Mouse (Mus musculus) heart, embryonic 16.5 days (tissue): ENCODE measurements around the gene 0610037L13Rik. TPM values are rescaled to one million over a fixed set of nuclear protein-coding genes. Genes with fewer than 3 reads are reported as not detected.
A peak's percentile ranks its signal among the peaks of the same experiment; 100 is the strongest.

Experiments
- ATAC-seq: fragments of 200-750 bp; cut with Nextera tagmentation; replicated peaks from 2 replicates; pipeline ENCODE4 v1.8.0; 2017; ENCODE audit warnings: moderate number of reproducible peaks; ENCODE audit not compliant: insufficient read depth, low FRiP score; ENCODE audit errors: extremely low read depth
- H3K27ac ChIP-seq: fragments of 300-500 bp; sonication (generic); 2 replicates; pipeline ENCODE4 v1.5.1; 2014; ENCODE audit warnings: mild to moderate bottlenecking, low read length, control low read depth, moderate library complexity
- H3K27me3 ChIP-seq: fragments of 300-500 bp; sonication (generic); 2 replicates; pipeline ENCODE4 v1.6.1; 2014; ENCODE audit warnings: low read length, mixed read lengths; ENCODE audit not compliant: control insufficient read depth, insufficient read depth
- H3K36me3 ChIP-seq: fragments of 300-500 bp; sonication (generic); 2 replicates; pipeline ENCODE4 v1.6.1; 2014; ENCODE audit not compliant: control insufficient read depth, insufficient read depth
- H3K4me1 ChIP-seq: fragments of 300-500 bp; sonication (generic); 2 replicates; pipeline ENCODE4 v1.6.1; 2014; ENCODE audit warnings: low read length, mixed read lengths; ENCODE audit not compliant: control insufficient read depth, insufficient read depth
- H3K4me2 ChIP-seq: fragments of 300-500 bp; sonication (generic); 2 replicates; pipeline ENCODE4 v1.6.1; 2014; ENCODE audit warnings: low read depth, mild to moderate bottlenecking, control low read depth, low read length
- H3K4me3 ChIP-seq: fragments of 300-500 bp; sonication (generic); 2 replicates; pipeline ENCODE4 v1.5.1; 2014; ENCODE audit warnings: mild to moderate bottlenecking, control low read depth, low read length
- H3K9ac ChIP-seq: fragments of 300-500 bp; sonication (generic); 2 replicates; pipeline ENCODE4 v1.6.1; 2014; ENCODE audit warnings: low read length, control low read depth
- H3K9me3 ChIP-seq: fragments of 300-500 bp; sonication (generic); replicated peaks from 2 replicates; pipeline ENCODE4 v1.6.1; 2016; ENCODE audit warnings: low read length; ENCODE audit not compliant: control insufficient read depth
- WGBS: fragments of 180-500 bp; shearing (Covaris S2); extraction: QIAGEN DNeasy Blood & Tissue Kit; methylation state at CpG from one replicate; pipeline ENCODE4 v1.1.7; 2014; 5-methylcytosine and 5-hydroxymethylcytosine counted together
- polyA plus RNA-seq: library from polyadenylated mRNA; unstranded; fragments of >200 nt; fragmentation: Nextera tagmentation; extraction: Ambion mirVana; gene quantifications from 2 replicates; pipeline ENCODE4 v1.2.1, GENCODE M21; 2015

Gene 0610037L13Rik
- polyA plus RNA-seq, 1 experiment from 2014 or later: 95.2 TPM

- 67% methylated on average over 11 of the region's 11 CpGs for WGBS
- no peak overlapping the region for H3K9ac ChIP-seq
Observed at GRCm38 (mm10) chr4:107856958-107857686, 32.5 kb upstream of the 0610037L13Rik start.

DNA sequence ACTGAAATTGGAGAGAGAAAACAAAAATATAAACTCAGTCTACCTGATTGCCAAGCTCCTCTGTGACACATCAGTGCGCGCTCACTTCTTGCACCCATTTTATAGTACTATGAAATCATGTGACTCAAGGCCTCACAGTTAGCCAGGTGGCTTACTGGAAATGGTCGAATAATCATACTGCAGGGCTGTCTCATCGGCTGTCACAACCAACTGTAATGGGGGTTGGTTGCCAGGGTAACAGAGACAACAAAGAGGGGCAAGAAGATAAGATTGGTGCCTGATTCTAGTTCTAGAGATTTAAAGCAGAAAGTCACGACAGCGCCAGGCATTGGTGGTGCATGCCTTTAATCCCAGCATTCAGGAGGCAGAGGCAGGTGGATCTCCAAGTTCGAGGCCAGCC lies 30.6 kb upstream of the 0610037L13Rik start:
- H3K9me3 ChIP-seq: no peaks in the 10 kb centered on the region
- 76% methylated on average over 7 of the region's 7 CpGs for WGBS
- H3K27ac ChIP-seq: no peak overlapping the region
- H3K9ac ChIP-seq: no peak overlapping the region
- H3K4me2 ChIP-seq: no peak overlapping the region
- no peak for ATAC-seq
- H3K4me1 ChIP-seq: no peaks in the 10 kb centered on the region
- no peaks in the 10 kb centered on the region for H3K36me3 ChIP-seq
- H3K27me3 ChIP-seq: no peaks in the 10 kb centered on the region
- no peak overlapping the region for H3K4me3 ChIP-seq

More at GRCm38 (mm10) chr4:107856958-107857686, 32.5 kb upstream of the 0610037L13Rik start:
- no peak for ATAC-seq
- Histone ChIP-seq H3K4me3 (no peak overlapping the region), H3K27ac (no peak overlapping the region), H3K9me3 (no peaks in the 10 kb centered on the region), H3K27me3 (no peaks in the 10 kb centered on the region), H3K4me2 (no peak overlapping the region), H3K36me3 (no peaks in the 10 kb centered on the region), H3K4me1 (no peaks in the 10 kb centered on the region)

DNA sequence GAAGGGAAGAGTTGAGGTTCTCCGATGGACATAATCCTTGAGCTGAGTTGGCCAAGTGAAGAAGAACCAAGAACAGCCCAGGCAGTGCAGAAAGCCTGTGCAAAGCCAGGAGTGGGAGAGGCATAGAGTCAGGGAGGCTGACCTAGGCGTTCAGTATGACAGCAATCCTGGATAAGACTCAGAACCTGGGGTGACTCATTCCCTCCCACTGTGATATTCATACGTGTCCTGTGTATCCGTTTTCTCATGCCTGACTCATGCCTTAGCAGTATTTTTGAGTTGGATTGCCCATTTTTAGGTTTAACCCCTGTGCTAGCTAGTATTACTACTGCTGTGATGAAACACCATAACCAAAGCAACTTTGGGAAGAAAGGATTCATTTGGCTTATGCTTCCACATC lies 24.7 kb upstream of the 0610037L13Rik start:
- Histone ChIP-seq H3K9ac (no peak overlapping the region), H3K4me2 (no peak overlapping the region), H3K9me3 (no peaks in the 10 kb centered on the region), H3K27me3 (no peaks in the 10 kb centered on the region), H3K27ac (no peak overlapping the region), H3K4me3 (no peak overlapping the region), H3K4me1 (no peaks in the 10 kb centered on the region), H3K36me3 (no peaks in the 10 kb centered on the region)
- WGBS: 72% methylated on average over 4 of the region's 4 CpGs
- no peak for ATAC-seq

- Histone ChIP-seq H3K4me3 (peak within 1 kb of the TSS; percentile 88), H3K9me3 (no peaks in the 10 kb centered on the region), H3K36me3 (peaks cover 9% of the 10 kb centered on the region), H3K27ac (peak within 1 kb of the TSS; percentile 80), H3K4me1 (peaks cover 12% of the 10 kb centered on the region), H3K9ac (peak within 1 kb of the TSS; percentile 91), H3K4me2 (peak within 1 kb of the TSS; percentile 87), H3K27me3 (no peaks in the 10 kb centered on the region)
- 2% methylated on average over 48 of the region's 48 CpGs for WGBS
- peak; percentile 94 for ATAC-seq
Observed at GRCm38 (mm10) chr4:107879254-107880050, 10.2 kb upstream of the 0610037L13Rik start, which contains the start of gene Magoh. Magoh (plus strand) TSS chr4:107879755.

- H3K4me2 ChIP-seq: no peak overlapping the region
- no peak overlapping the region for H3K27ac ChIP-seq
- H3K9ac ChIP-seq: no peak overlapping the region
- H3K36me3 ChIP-seq: peaks cover 28% of the 10 kb centered on the region
- 91% methylated on average over 1 of the region's 1 CpGs for WGBS
- peaks cover 12% of the 10 kb centered on the region for H3K4me1 ChIP-seq
- no peak for ATAC-seq
- H3K9me3 ChIP-seq: no peaks in the 10 kb centered on the region
- H3K4me3 ChIP-seq: no peak overlapping the region
- H3K27me3 ChIP-seq: no peaks in the 10 kb centered on the region
Observed at GRCm38 (mm10) chr4:107881631-107882030, 8.0 kb upstream of the 0610037L13Rik start.

DNA sequence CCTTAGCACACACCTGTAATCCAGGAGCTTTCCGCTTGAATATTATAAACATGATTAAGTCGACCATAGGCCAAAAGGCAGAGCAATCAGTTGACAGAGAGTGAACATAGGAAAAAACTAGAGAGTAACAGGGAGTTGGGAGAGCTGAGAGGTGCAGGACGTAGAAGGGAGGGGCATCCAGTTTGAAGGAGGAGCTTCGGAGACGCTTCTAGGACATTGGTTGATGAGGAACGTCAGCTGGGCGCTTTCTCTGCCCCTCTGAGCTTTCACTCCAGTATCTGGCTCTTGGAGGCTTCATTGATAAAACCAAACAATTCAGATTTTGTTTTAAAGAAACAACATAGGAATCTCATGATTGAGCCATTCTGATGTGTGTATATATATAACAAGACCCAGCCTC lies 3.2 kb upstream of the 0610037L13Rik start:
- H3K9ac ChIP-seq: no peak overlapping the region
- no peak overlapping the region for H3K27ac ChIP-seq
- no peak overlapping the region for H3K4me2 ChIP-seq
- no peaks in the 10 kb centered on the region for H3K9me3 ChIP-seq
- 79% methylated on average over 7 of the region's 7 CpGs for WGBS
- H3K36me3 ChIP-seq: peaks cover 34% of the 10 kb centered on the region
- no peak for ATAC-seq
- no peaks in the 10 kb centered on the region for H3K27me3 ChIP-seq
- H3K4me3 ChIP-seq: no peak overlapping the region
- H3K4me1 ChIP-seq: peaks cover 11% of the 10 kb centered on the region

DNA sequence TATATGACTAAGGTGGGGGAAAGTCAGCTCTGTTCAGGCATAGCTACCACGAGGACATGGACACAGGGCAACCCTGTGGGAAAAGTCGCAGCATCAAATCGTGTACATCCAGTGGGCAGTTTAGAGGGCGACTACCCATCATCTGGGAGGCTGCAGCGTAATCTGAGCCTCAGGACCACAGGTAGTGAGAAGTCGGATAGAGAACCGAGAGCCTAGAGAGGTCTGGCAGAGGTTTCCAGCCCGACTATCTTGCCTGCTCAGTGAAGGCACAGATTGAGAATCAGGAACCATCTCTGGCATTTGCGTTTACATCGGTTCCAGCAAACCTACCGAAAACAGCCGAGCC lies 255 bp upstream of the 0610037L13Rik start:
- Histone ChIP-seq H3K9me3 (no peaks in the 10 kb centered on the region), H3K27ac (peak overlapping the region; percentile 83), H3K4me3 (peak overlapping the region; percentile 68), H3K9ac (peak overlapping the region; percentile 83), H3K36me3 (peaks cover 37% of the 10 kb centered on the region), H3K27me3 (no peaks in the 10 kb centered on the region), H3K4me1 (peaks cover 11% of the 10 kb centered on the region), H3K4me2 (peak overlapping the region; percentile 97)
- peak; percentile 25 for ATAC-seq
- under 1% methylated on average over 12 of the region's 12 CpGs for WGBS

- Histone ChIP-seq H3K4me2 (no peak overlapping the region), H3K27me3 (no peaks in the 10 kb centered on the region), H3K9ac (no peak overlapping the region), H3K4me3 (no peak overlapping the region), H3K36me3 (peaks cover 27% of the 10 kb centered on the region), H3K9me3 (no peaks in the 10 kb centered on the region), H3K4me1 (peaks cover 11% of the 10 kb centered on the region), H3K27ac (no peak overlapping the region)
- 78% methylated on average over 2 of the region's 2 CpGs for WGBS
- ATAC-seq: no peak
Observed at GRCm38 (mm10) chr4:107892663-107893062, 3.0 kb downstream of the 0610037L13Rik start.
